Mouse (Mus musculus): Measurements from ENCODE around the gene Tnfrsf9. TPM values are rescaled to one million over a fixed set of nuclear protein-coding genes. Genes with fewer than 3 reads are reported as not detected.
"Not testable (repeated sequence)": the region's sequence is repeated elsewhere in the genome, so short reads cannot be mapped to it uniquely, and the experiment has no call there.

The Tnfrsf9 gene
- polyA plus RNA-seq, 1 experiment from 2014 or later = 0.13 TPM

DNA sequence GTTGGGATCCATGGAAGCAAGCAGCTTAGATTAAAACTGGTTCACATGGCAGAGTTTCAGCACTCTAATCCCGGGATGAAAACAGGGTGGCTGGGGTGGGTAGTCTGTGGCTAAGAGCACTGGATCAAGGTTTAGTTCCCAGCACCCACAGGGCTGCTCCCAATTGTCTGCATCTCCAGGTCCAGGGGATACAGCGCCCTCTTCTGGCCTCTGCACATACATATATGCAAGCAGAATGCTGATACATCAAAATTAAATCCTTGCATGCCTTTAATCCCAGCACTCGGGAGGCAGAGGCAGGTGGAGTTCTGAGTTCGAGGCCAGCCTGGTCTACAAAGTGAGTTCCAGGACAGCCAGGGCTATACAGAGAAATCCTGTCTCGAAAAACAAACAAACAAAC, 5.8 kb upstream of the Tnfrsf9 start:
- H3K4me3 ChIP-seq (replicated peaks; ENCODE audit: low read depth, low read length); H3K4me1 ChIP-seq (replicated peaks; ENCODE audit: insufficient read depth, low read length); H3K4me2 ChIP-seq (ENCODE audit: low read length); ATAC-seq (replicated peaks; ENCODE audit: low FRiP score, low read depth); H3K27me3 ChIP-seq (ENCODE audit: insufficient read depth, low read length); DNase-seq (ENCODE audit: low spot score); H3K9ac ChIP-seq (ENCODE audit: low read depth, low read length); H3K27ac ChIP-seq; H3K9me3 ChIP-seq (replicated peaks; ENCODE audit: low read length): not testable (repeated sequence)
- TF ChIP-seq CTCF (IDR thresholded peaks at IDR 0.05; ENCODE audit: low read depth) = peak; percentile 47
- 84% methylated on average over 5 of the region's 5 CpGs for WGBS
- peaks cover 14% of the 10 kb centered on the region; the same call in 1 of the 2 replicates for H3K36me3 ChIP-seq (ENCODE audit: insufficient read depth, low read length)

GRCm38 (mm10) chr4:150909451-150910156, 4.8 kb upstream of the Tnfrsf9 start:
- under 1% methylated on average over 56 of the region's 56 CpGs for WGBS
- peak; percentile 89 for ATAC-seq (replicated peaks; ENCODE audit: low FRiP score, low read depth)
- Histone ChIP-seq H3K27ac (peak overlapping the region; percentile 97), H3K4me1 (replicated peaks; ENCODE audit: insufficient read depth, low read length) (peaks cover 5% of the 10 kb centered on the region; the same call in 1 of the 2 replicates), H3K36me3 (ENCODE audit: insufficient read depth, low read length) (peaks cover 8% of the 10 kb centered on the region; the same call in 1 of the 2 replicates), H3K9me3 (replicated peaks; ENCODE audit: low read length) (no peaks in the 10 kb centered on the region), H3K4me3 (replicated peaks; ENCODE audit: low read depth, low read length) (peak overlapping the region; percentile 52), H3K27me3 (ENCODE audit: insufficient read depth, low read length) (no peaks in the 10 kb centered on the region), H3K4me2 (ENCODE audit: low read length) (peak overlapping the region; percentile 57), H3K9ac (ENCODE audit: low read depth, low read length) (peak overlapping the region; percentile 74)
- TF ChIP-seq CTCF (IDR thresholded peaks at IDR 0.05; ENCODE audit: low read depth) = peak; percentile 19
- DNase-seq (ENCODE audit: low spot score) = peak; percentile 98

GRCm38 (mm10) chr4:150910164-150910951, 4.0 kb upstream of the Tnfrsf9 start:
- 83% methylated on average over 19 of the region's 19 CpGs for WGBS

DNA sequence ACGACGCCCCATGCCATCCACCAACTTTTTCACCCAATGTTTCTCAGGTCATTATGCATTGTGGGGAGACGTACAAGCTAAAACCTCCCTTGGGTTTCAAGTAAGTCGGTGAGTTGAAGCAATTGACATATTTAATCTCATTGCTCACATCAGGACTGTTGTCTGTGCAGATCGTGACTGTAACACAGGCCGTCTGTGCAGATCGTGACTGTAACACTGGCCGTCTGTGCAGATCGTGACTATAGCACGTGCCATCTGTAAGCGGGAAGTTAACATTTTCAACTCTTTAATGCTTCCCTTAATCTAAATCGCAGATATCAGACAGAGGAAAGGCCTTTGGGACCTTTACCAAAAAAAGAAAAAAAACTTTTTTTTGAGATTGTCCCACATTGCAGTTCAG, 619 bp upstream of the Tnfrsf9 start:
- Histone ChIP-seq H3K4me1 (replicated peaks; ENCODE audit: insufficient read depth, low read length) (peaks cover 12% of the 10 kb centered on the region; the same call in 1 of the 2 replicates), H3K9ac (ENCODE audit: low read depth, low read length) (peak overlapping the region; percentile 70), H3K27me3 (ENCODE audit: insufficient read depth, low read length) (no peaks in the 10 kb centered on the region), H3K4me3 (replicated peaks; ENCODE audit: low read depth, low read length) (peak overlapping the region; percentile 62), H3K36me3 (ENCODE audit: insufficient read depth, low read length) (no peaks in the 10 kb centered on the region), H3K27ac (peak overlapping the region; percentile 82), H3K9me3 (replicated peaks; ENCODE audit: low read length) (no peaks in the 10 kb centered on the region), H3K4me2 (ENCODE audit: low read length) (peak overlapping the region; percentile 76)
- WGBS = 13% methylated on average over 12 of the region's 12 CpGs
- TF ChIP-seq CTCF (IDR thresholded peaks at IDR 0.05; ENCODE audit: low read depth) = no peak
- ATAC-seq (replicated peaks; ENCODE audit: low FRiP score, low read depth) = no peak
- DNase-seq (ENCODE audit: low spot score) = no peak

More at GRCm38 (mm10) chr4:150910164-150910951, 4.0 kb upstream of the Tnfrsf9 start:
- H3K27ac ChIP-seq = peak overlapping the region; percentile 97; the same call in 1 of the 2 replicates
- no peaks in the 10 kb centered on the region for H3K27me3 ChIP-seq (ENCODE audit: insufficient read depth, low read length)
- ATAC-seq (replicated peaks; ENCODE audit: low FRiP score, low read depth) (no peak), DNase-seq (ENCODE audit: low spot score) (no peak)
- no peaks in the 10 kb centered on the region for H3K9me3 ChIP-seq (replicated peaks; ENCODE audit: low read length)
- no peak overlapping the region for H3K4me3 ChIP-seq (replicated peaks; ENCODE audit: low read depth, low read length)
- peaks cover 12% of the 10 kb centered on the region; the same call in 1 of the 2 replicates for H3K4me1 ChIP-seq (replicated peaks; ENCODE audit: insufficient read depth, low read length)
- H3K4me2 ChIP-seq (ENCODE audit: low read length) = peak overlapping the region; percentile 32; the same call in 1 of the 2 replicates
- H3K36me3 ChIP-seq (ENCODE audit: insufficient read depth, low read length) = peaks cover 3% of the 10 kb centered on the region; the same call in 1 of the 2 replicates
- TF ChIP-seq CTCF (IDR thresholded peaks at IDR 0.05; ENCODE audit: low read depth) = no peak; the same call in 1 of the 2 replicates
- H3K9ac ChIP-seq (ENCODE audit: low read depth, low read length) = 0 out of 2 replicates have a peak overlapping the region, but pooled peaks have one; percentile 24

DNA sequence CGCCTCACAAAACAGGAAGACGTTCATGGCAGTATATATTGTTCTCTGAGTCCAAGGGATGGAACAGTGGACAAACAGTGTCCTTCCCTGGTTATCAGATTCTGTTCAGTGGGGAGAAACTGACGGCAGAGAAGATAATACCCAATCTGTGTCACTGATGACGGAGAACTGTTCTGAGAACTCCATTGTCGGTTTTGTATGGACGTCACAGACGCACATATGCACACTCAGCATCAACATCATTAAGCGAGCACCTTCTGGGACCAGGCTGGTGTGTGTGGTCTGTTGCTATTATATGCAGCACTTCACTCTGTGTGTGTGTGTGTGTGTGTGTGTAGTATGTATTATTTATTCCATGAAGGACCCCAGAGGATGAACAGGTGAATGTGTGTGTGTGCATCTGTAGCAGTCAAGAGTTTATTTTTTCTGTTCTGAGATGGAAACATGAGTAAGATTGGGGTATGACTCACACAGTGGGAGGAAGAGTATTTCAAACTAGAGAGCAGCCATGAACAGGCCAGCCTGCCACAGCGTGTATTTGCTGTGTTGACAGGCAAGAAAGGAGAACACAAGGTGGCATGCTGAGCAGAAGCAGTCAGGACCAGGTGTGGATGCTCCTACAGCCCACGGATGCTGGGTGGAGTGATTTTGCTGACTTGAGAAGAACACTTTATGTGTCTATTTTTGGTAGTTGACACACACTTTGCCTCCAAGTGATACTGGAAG, 982 bp downstream of the Tnfrsf9 start:
- H3K9me3 ChIP-seq (replicated peaks; ENCODE audit: low read length) = no peaks in the 10 kb centered on the region
- peak overlapping the region; percentile 62 for H3K4me3 ChIP-seq (replicated peaks; ENCODE audit: low read depth, low read length)
- no peak for TF ChIP-seq CTCF (IDR thresholded peaks at IDR 0.05; ENCODE audit: low read depth)
- no peak for ATAC-seq (replicated peaks; ENCODE audit: low FRiP score, low read depth)
- peak overlapping the region; percentile 83 for H3K27ac ChIP-seq
- peak overlapping the region; percentile 70 for H3K9ac ChIP-seq (ENCODE audit: low read depth, low read length)
- H3K36me3 ChIP-seq (ENCODE audit: insufficient read depth, low read length) = no peaks in the 10 kb centered on the region
- peak overlapping the region; percentile 76 for H3K4me2 ChIP-seq (ENCODE audit: low read length)
- no peaks in the 10 kb centered on the region for H3K27me3 ChIP-seq (ENCODE audit: insufficient read depth, low read length)
- H3K4me1 ChIP-seq (replicated peaks; ENCODE audit: insufficient read depth, low read length) = peaks cover 12% of the 10 kb centered on the region; the same call in 1 of the 2 replicates
- no peak for DNase-seq (ENCODE audit: low spot score)
- WGBS = 50% methylated on average over 10 of the region's 10 CpGs

Data from kidney, postnatal 0 days (tissue).